ENCODE assay signal across 8 mouse cellular contexts in genomic region chr1:119051938-119052551, GRCm38 (mm10). TPM values are rescaled to one million over a fixed set of nuclear protein-coding genes. Genes with fewer than 3 reads are reported as not detected.
DNase-seq lines count a peak whose midpoint lies in the region; ATAC-seq and TF ChIP-seq lines count a peak whose summit lies in the region.

No protein-coding gene starts in this region.

- peak overlapping the region; percentile 78 for H3K27ac ChIP-seq in layer of hippocampus, adult 2 months
- peak overlapping the region; percentile 98 for H3K27ac ChIP-seq in embryonic facial prominence, embryonic 10.5 days (replicated peaks)
- H3K27ac ChIP-seq in hindbrain, embryonic 15.5 days (replicated peaks): peak overlapping the region; percentile 77
- peak overlapping the region; percentile 51; the same call in 1 of the 2 replicates for H3K27ac ChIP-seq in midbrain, embryonic 16.5 days (ENCODE audit: low read length)

- no peaks in the 10 kb centered on the region for H3K36me3 ChIP-seq in embryonic facial prominence, embryonic 10.5 days (replicated peaks)
- no peaks in the 10 kb centered on the region for H3K36me3 ChIP-seq in hindbrain, embryonic 15.5 days
- H3K36me3 ChIP-seq in midbrain, embryonic 16.5 days (ENCODE audit: control insufficient read depth, insufficient read depth, low read length): no peaks in the 10 kb centered on the region

- peak overlapping the region; percentile 30 for H3K9ac ChIP-seq in hindbrain, embryonic 15.5 days
- H3K9ac ChIP-seq in midbrain, embryonic 16.5 days (ENCODE audit: low read depth, low read length): peak overlapping the region; percentile 6

- DNase-seq in layer of hippocampus, adult 2 months (ENCODE audit: low spot score in 2 of 2): no peak
- no peak for DNase-seq in layer of hippocampus, postnatal 36 days
- peak; percentile 75 for DNase-seq in embryonic facial prominence, embryonic 10.5 days (ENCODE audit: low spot score)
- DNase-seq in gastrocnemius, postnatal 4 days (ENCODE audit: low spot score in 2 of 2): no peak
- DNase-seq in thymus, postnatal 10 days (ENCODE audit: low spot score in 2 of 2): no peak
- DNase-seq in adrenal gland, postnatal 4 days (ENCODE audit: low spot score in 2 of 2): no peak

- peak overlapping the region; percentile 57 for H3K4me3 ChIP-seq in layer of hippocampus, adult 2 months
- peak overlapping the region; percentile 75 for H3K4me3 ChIP-seq in embryonic facial prominence, embryonic 10.5 days
- H3K4me3 ChIP-seq in hindbrain, embryonic 15.5 days: peak overlapping the region; percentile 49
- H3K4me3 ChIP-seq in midbrain, embryonic 16.5 days (ENCODE audit: low read depth, low read length): peak overlapping the region; percentile 47

- ATAC-seq in hindbrain, embryonic 15.5 days (ENCODE audit: low FRiP score, low read depth): no peak
- no peak for ATAC-seq in midbrain, embryonic 16.5 days

- WGBS in embryonic facial prominence, embryonic 10.5 days: under 1% methylated on average over 21 of the region's 21 CpGs
- 1% methylated on average over 21 of the region's 21 CpGs for WGBS in hindbrain, embryonic 15.5 days
- WGBS in midbrain, embryonic 16.5 days: under 1% methylated on average over 21 of the region's 21 CpGs

- H3K4me1 ChIP-seq in embryonic facial prominence, embryonic 10.5 days: peaks cover 83% of the 10 kb centered on the region
- H3K4me1 ChIP-seq in hindbrain, embryonic 15.5 days (replicated peaks): peaks cover 64% of the 10 kb centered on the region
- H3K4me1 ChIP-seq in midbrain, embryonic 16.5 days (ENCODE audit: control insufficient read depth, insufficient read depth, low read length): peaks cover 42% of the 10 kb centered on the region

- peaks cover 17% of the 10 kb centered on the region for H3K27me3 ChIP-seq in embryonic facial prominence, embryonic 10.5 days (replicated peaks; ENCODE audit: low read depth, poor library complexity, severe bottlenecking)
- H3K27me3 ChIP-seq in hindbrain, embryonic 15.5 days: peaks cover 36% of the 10 kb centered on the region
- peaks cover 3% of the 10 kb centered on the region for H3K27me3 ChIP-seq in midbrain, embryonic 16.5 days (ENCODE audit: control insufficient read depth, insufficient read depth, low read depth, low read length)

- H3K4me2 ChIP-seq in hindbrain, embryonic 15.5 days: peak overlapping the region; percentile 91
- peak overlapping the region; percentile 96 for H3K4me2 ChIP-seq in midbrain, embryonic 16.5 days (ENCODE audit: low read length)

- no peak for TF ChIP-seq CTCF in layer of hippocampus, adult 2 months (conservative IDR thresholded peaks at IDR 0.05)

- H3K9me3 ChIP-seq in embryonic facial prominence, embryonic 10.5 days: no peaks in the 10 kb centered on the region
- no peaks in the 10 kb centered on the region for H3K9me3 ChIP-seq in hindbrain, embryonic 15.5 days
- no peaks in the 10 kb centered on the region for H3K9me3 ChIP-seq in midbrain, embryonic 16.5 days (replicated peaks; ENCODE audit: control insufficient read depth, low read length, poor library complexity, severe bottlenecking)

RNA-seq across cellular contexts. Expression of gene Gli2, which starts 1.4 kb away (rescaled TPM):
- total RNA-seq in layer of hippocampus, adult 2 months (2021): 1 to 10 TPM; 4.6 to 4.8 TPM
- total RNA-seq in layer of hippocampus, postnatal 36 days (2021): 1 to 10 TPM; 3.1 to 5.2 TPM
- polyA plus RNA-seq in embryonic facial prominence, embryonic 10.5 days (2016; fragmentation: Nextera tagmentation; extraction: Ambion mirVana): 14.1 and 15.0 TPM in 2 replicates
- 2.5 TPM in 2 replicates for polyA plus RNA-seq in hindbrain, embryonic 15.5 days (2015; fragmentation: Nextera tagmentation; extraction: Ambion mirVana)
- polyA plus RNA-seq in midbrain, embryonic 16.5 days (2015; fragmentation: Nextera tagmentation; extraction: Ambion mirVana): 1.1 TPM in 2 replicates
- 10 to 100 TPM; 11.3 to 13.4 TPM for total RNA-seq in gastrocnemius, postnatal 4 days (2021)
- 1 to 10 TPM; 3.9 to 4.3 TPM for total RNA-seq in adrenal gland, postnatal 4 days (2021)
